Mouse (Mus musculus): ENCODE measurements around the gene Olfr1000.
"Not testable (repeated sequence)": the region's sequence is repeated elsewhere in the genome, so short reads cannot be mapped to it uniquely, and the experiment has no call there.

The Olfr1000 gene

GRCm38 (mm10) chr2:85611803-85612202 is at the start of gene Olfr1000:
Gene Olfr1000 (minus strand): TSS chr2:85611903.
- no peak for DNase-seq

DNA sequence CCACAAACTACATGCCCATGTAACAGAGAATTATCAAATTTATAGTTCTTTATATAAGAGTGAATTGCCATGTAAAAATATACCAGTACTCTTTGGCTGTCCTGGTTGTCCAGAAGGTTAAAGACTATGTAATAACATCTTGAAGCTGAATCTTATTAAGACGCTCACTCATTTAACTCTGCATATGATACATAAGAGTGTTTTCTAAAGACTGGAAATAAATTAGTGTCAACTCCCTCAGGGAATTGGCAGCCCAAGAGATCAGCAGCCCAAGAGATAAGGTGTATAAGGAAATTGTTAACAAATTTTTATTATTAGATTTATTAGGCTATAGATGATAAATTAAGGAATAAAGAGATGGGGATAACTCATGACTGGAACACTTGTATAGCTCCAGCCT is 38.9 kb upstream of the Olfr1000 start, which contains the start of gene Olfr1002:
Gene Olfr1002 (minus strand): TSS at position 101 of the 400 bp plus-strand sequence.
- no peak for DNase-seq

- DNase-seq = not testable (repeated sequence)
Observed at GRCm38 (mm10) chr2:85588648-85589047, 23.1 kb downstream of the Olfr1000 start, which contains the start of gene Olfr998. Gene Olfr998 (plus strand): TSS chr2:85588948.

GRCm38 (mm10) chr2:85578915-85579314 is 32.8 kb downstream of the Olfr1000 start, which contains the start of gene Olfr996:
Gene Olfr996 (plus strand): TSS chr2:85579215.
- no peak for DNase-seq

DNA sequence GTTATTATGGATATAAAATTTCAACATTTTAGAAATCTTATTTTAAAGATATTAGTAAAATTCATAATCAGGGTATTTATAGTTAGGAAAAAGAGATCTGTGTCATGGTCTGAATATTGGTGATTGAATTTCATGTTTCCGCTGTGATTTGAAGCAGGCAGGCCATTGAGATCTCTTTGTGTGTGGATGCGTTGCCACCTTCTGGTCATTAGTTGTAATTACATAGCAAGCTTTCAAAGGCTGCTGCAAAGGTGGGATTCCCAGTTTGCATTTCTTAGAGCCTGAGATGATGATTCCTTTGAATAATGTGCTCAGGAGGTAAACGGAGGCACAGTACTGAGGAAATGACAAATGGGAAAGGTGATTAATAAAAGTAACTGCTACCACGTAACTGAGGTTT is 50.5 kb downstream of the Olfr1000 start:
- peak; percentile 13 to 29 for DNase-seq

- DNase-seq = no peak
Observed at GRCm38 (mm10) chr2:85560226-85560625, 51.5 kb downstream of the Olfr1000 start.
